Mouse (Mus musculus) frontal cortex, postnatal 25 days (tissue): ENCODE results near the gene Lcn6.
"Not testable (repeated sequence)": the region's sequence is repeated elsewhere in the genome, so short reads cannot be mapped to it uniquely, and the experiment has no call there.

ENCODE experiments used
- DNase-seq, 2 experiments: peaks; one replicate each; pipeline ENCODE4 v3.0.0; 2022; ENCODE audit warnings: low spot score in 2 of 2

Gene Lcn6

GRCm38 (mm10) chr2:25703706-25704105 lies 27.1 kb downstream of the Lcn6 start:
- no peak for DNase-seq

- peak; percentile 65 to 79 for DNase-seq
These were observed 30.3 kb downstream of the Lcn6 start, which contains the start of gene Bmyc for GRCm38 (mm10) chr2:25706643-25707481. Bmyc (plus strand) TSS chr2:25706739.

GRCm38 (mm10) chr2:25708121-25708520 lies 31.5 kb downstream of the Lcn6 start:
- DNase-seq = peak in 1 of 2 experiments; percentile 20

- DNase-seq = not testable (repeated sequence)
These were observed 32.5 kb downstream of the Lcn6 start for GRCm38 (mm10) chr2:25709056-25709455.

- not testable (repeated sequence) for DNase-seq
These were observed 33.2 kb downstream of the Lcn6 start for GRCm38 (mm10) chr2:25709791-25710190.

GRCm38 (mm10) chr2:25711641-25712040 lies 35.1 kb downstream of the Lcn6 start:
- not testable (repeated sequence) for DNase-seq

GRCm38 (mm10) chr2:25717222-25717621 lies 40.6 kb downstream of the Lcn6 start:
- no peak for DNase-seq
